Mouse (Mus musculus): Measurements from ENCODE around the gene Rabif. TPM values are rescaled to one million over a fixed set of nuclear protein-coding genes. Genes with fewer than 3 reads are reported as not detected.
"Not testable (repeated sequence)": the region's sequence is repeated elsewhere in the genome, so short reads cannot be mapped to it uniquely, and the experiment has no call there.

Rabif gene
- polyA plus RNA-seq, 1 experiment from 2014 or later, result 33.8 TPM

DNA sequence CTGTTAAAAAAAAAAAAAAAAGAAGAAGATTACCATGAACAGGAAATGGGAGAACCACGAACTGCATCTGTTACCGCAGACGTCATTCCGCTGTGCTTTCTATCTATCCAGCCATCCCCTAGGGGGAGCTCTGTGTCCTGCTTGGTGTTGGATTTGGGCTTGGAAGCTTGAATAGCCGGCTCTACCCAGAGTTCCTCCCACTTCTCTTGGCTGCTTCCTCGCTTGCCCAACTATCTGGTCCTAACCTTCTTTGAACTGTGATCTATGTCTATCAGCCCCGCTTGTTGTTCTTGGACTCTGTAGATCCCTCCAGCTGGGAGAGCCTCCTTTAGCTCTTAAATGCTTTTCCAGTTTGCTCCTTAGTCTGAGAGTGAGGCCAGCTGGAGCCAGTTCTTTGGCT, 24.2 kb downstream of the Rabif start:
- TF ChIP-seq CTCF (IDR thresholded peaks at IDR 0.05; ENCODE audit: low read depth), result peak; percentile 90
- peak; percentile 77 for ATAC-seq (replicated peaks; ENCODE audit: low FRiP score, low read depth)
- WGBS, result 6% methylated on average over 7 of the region's 7 CpGs

DNA sequence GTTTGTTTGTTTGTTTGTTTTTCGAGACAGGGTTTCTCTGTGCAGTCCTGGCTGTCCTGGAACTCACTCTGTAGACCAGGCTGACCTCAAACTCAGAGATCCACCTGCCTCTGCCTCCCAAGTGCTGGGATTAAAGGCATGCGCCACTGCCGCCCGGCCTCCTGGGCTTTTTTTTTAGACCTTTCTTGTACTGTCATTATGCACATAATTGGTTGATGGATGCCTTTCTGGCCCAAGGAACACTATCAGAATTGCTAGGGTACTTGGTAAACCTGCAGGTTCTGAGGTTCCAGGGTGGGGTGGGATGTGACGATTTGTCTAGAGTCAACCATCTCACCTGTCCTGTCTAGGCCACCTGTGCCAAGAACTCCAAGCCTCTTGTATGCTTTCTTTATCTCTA, 24.8 kb downstream of the Rabif start:
- ATAC-seq (replicated peaks; ENCODE audit: low FRiP score, low read depth); H3K27me3 ChIP-seq (ENCODE audit: insufficient read depth, low read length): not testable (repeated sequence)
- WGBS, result 92% methylated on average over 5 of the region's 5 CpGs

More for the DNA sequence above, 24.2 kb downstream of the Rabif start:
- Histone ChIP-seq H3K27ac (no peak overlapping the region), H3K9ac (ENCODE audit: low read depth, low read length) (no peak overlapping the region), H3K36me3 (ENCODE audit: insufficient read depth, low read length) (no peaks in the 10 kb centered on the region), H3K4me2 (ENCODE audit: low read length) (no peak overlapping the region), H3K9me3 (replicated peaks; ENCODE audit: low read length) (no peaks in the 10 kb centered on the region), H3K27me3 (ENCODE audit: insufficient read depth, low read length) (no peaks in the 10 kb centered on the region), H3K4me1 (replicated peaks; ENCODE audit: insufficient read depth, low read length) (peaks cover 9% of the 10 kb centered on the region; the same call in 1 of the 2 replicates), H3K4me3 (replicated peaks; ENCODE audit: low read depth, low read length) (no peak overlapping the region)
- DNase-seq (ENCODE audit: low spot score), result peak; percentile 98

GRCm38 (mm10) chr1:134520001-134520721, 25.7 kb downstream of the Rabif start:
- no peaks in the 10 kb centered on the region for H3K36me3 ChIP-seq (ENCODE audit: insufficient read depth, low read length)
- H3K4me1 ChIP-seq (replicated peaks; ENCODE audit: insufficient read depth, low read length), result peaks cover 8% of the 10 kb centered on the region; the same call in 1 of the 2 replicates
- H3K9me3 ChIP-seq (replicated peaks; ENCODE audit: low read length), result no peaks in the 10 kb centered on the region
- no peaks in the 10 kb centered on the region for H3K27me3 ChIP-seq (ENCODE audit: insufficient read depth, low read length)
- TF ChIP-seq CTCF (IDR thresholded peaks at IDR 0.05; ENCODE audit: low read depth), result no peak
- H3K9ac ChIP-seq (ENCODE audit: low read depth, low read length), result no peak overlapping the region
- DNase-seq (ENCODE audit: low spot score) (no peak), ATAC-seq (replicated peaks; ENCODE audit: low FRiP score, low read depth) (no peak)
- WGBS, result 81% methylated on average over 8 of the region's 8 CpGs
- H3K27ac ChIP-seq, result no peak overlapping the region
- H3K4me2 ChIP-seq (ENCODE audit: low read length), result no peak overlapping the region
- no peak overlapping the region for H3K4me3 ChIP-seq (replicated peaks; ENCODE audit: low read depth, low read length)

More for the DNA sequence above, 24.8 kb downstream of the Rabif start:
- not testable (repeated sequence) for H3K4me1 ChIP-seq (replicated peaks; ENCODE audit: insufficient read depth, low read length); H3K9ac ChIP-seq (ENCODE audit: low read depth, low read length); DNase-seq (ENCODE audit: low spot score); H3K36me3 ChIP-seq (ENCODE audit: insufficient read depth, low read length); H3K9me3 ChIP-seq (replicated peaks; ENCODE audit: low read length); H3K27ac ChIP-seq; H3K4me3 ChIP-seq (replicated peaks; ENCODE audit: low read depth, low read length); H3K4me2 ChIP-seq (ENCODE audit: low read length)

GRCm38 (mm10) chr1:134521163-134521562, 26.7 kb downstream of the Rabif start:
- no peak overlapping the region for H3K27ac ChIP-seq

GRCm38 (mm10) chr1:134522325-134522724, 27.9 kb downstream of the Rabif start:
- no peak overlapping the region for H3K4me2 ChIP-seq (ENCODE audit: low read length)
- H3K36me3 ChIP-seq (ENCODE audit: insufficient read depth, low read length), result no peaks in the 10 kb centered on the region
- H3K9ac ChIP-seq (ENCODE audit: low read depth, low read length), result no peak overlapping the region
- H3K9me3 ChIP-seq (replicated peaks; ENCODE audit: low read length), result no peaks in the 10 kb centered on the region
- DNase-seq (ENCODE audit: low spot score), result no peak
- H3K4me3 ChIP-seq (replicated peaks; ENCODE audit: low read depth, low read length), result no peak overlapping the region
- H3K4me1 ChIP-seq (replicated peaks; ENCODE audit: insufficient read depth, low read length), result no peaks in the 10 kb centered on the region
- WGBS, result 52% methylated on average over 2 of the region's 2 CpGs
- no peak for ATAC-seq (replicated peaks; ENCODE audit: low FRiP score, low read depth)
- no peaks in the 10 kb centered on the region for H3K27me3 ChIP-seq (ENCODE audit: insufficient read depth, low read length)
- H3K27ac ChIP-seq, result no peak overlapping the region
- no peak for TF ChIP-seq CTCF (IDR thresholded peaks at IDR 0.05; ENCODE audit: low read depth)

More at GRCm38 (mm10) chr1:134521163-134521562, 26.7 kb downstream of the Rabif start:
- 80% methylated on average over 7 of the region's 7 CpGs for WGBS
- Histone ChIP-seq H3K36me3 (ENCODE audit: insufficient read depth, low read length) (no peaks in the 10 kb centered on the region), H3K9me3 (replicated peaks; ENCODE audit: low read length) (no peaks in the 10 kb centered on the region), H3K4me3 (replicated peaks; ENCODE audit: low read depth, low read length) (no peak overlapping the region), H3K4me2 (ENCODE audit: low read length) (no peak overlapping the region), H3K9ac (ENCODE audit: low read depth, low read length) (no peak overlapping the region), H3K27me3 (ENCODE audit: insufficient read depth, low read length) (no peaks in the 10 kb centered on the region), H3K4me1 (replicated peaks; ENCODE audit: insufficient read depth, low read length) (peaks cover 3% of the 10 kb centered on the region; the same call in 1 of the 2 replicates)
- ATAC-seq (replicated peaks; ENCODE audit: low FRiP score, low read depth), result no peak
- no peak for DNase-seq (ENCODE audit: low spot score)
- no peak for TF ChIP-seq CTCF (IDR thresholded peaks at IDR 0.05; ENCODE audit: low read depth)

DNA sequence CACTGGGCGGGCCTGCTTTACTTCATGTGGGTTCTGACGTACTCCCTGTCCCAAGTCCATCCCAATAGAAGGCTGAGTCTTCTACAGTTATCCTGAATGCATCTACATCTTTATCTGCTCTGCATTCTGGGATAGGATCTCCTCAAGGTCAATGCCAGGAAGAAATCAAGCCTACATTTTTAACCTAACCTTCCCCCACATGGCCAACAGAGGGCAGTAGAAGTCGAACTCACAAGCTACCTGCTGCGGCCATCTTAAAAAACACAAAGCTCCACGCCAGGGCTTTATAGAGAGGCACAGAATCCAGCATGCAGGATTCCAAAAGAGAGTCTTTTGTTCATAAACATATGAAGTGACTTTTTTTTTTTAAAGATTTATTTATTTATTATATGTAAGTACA, 30.0 kb downstream of the Rabif start:
- TF ChIP-seq CTCF (IDR thresholded peaks at IDR 0.05; ENCODE audit: low read depth), result peak; percentile 56
- WGBS, result 76% methylated on average over 5 of the region's 5 CpGs
- DNase-seq (ENCODE audit: low spot score), result peak; percentile 50

More for the DNA sequence above, 30.0 kb downstream of the Rabif start:
- no peaks in the 10 kb centered on the region for H3K36me3 ChIP-seq (ENCODE audit: insufficient read depth, low read length)
- H3K27me3 ChIP-seq (ENCODE audit: insufficient read depth, low read length), result no peaks in the 10 kb centered on the region
- H3K27ac ChIP-seq, result no peak overlapping the region
- no peak overlapping the region for H3K4me2 ChIP-seq (ENCODE audit: low read length)
- no peaks in the 10 kb centered on the region for H3K4me1 ChIP-seq (replicated peaks; ENCODE audit: insufficient read depth, low read length)
- H3K9me3 ChIP-seq (replicated peaks; ENCODE audit: low read length), result no peaks in the 10 kb centered on the region
- H3K4me3 ChIP-seq (replicated peaks; ENCODE audit: low read depth, low read length), result no peak overlapping the region
- ATAC-seq (replicated peaks; ENCODE audit: low FRiP score, low read depth), result no peak
- no peak overlapping the region for H3K9ac ChIP-seq (ENCODE audit: low read depth, low read length)

Measured in kidney, postnatal 0 days (tissue).